Mouse (Mus musculus) kidney, embryonic 14.5 days (tissue): ENCODE data around the gene Gjc2. TPM values are rescaled to one million over a fixed set of nuclear protein-coding genes. Genes with fewer than 3 reads are reported as not detected.
"Not testable (repeated sequence)": the region's sequence is repeated elsewhere in the genome, so short reads cannot be mapped to it uniquely, and the experiment has no call there.

ENCODE experiments used
- ATAC-seq: fragments of 200-750 bp; cut with Nextera tagmentation; 2 replicates; pipeline ENCODE4 v1.8.0; 2017; ENCODE audit warnings: moderate number of reproducible peaks, mild to moderate bottlenecking, moderate TSS enrichment, moderate library complexity; ENCODE audit not compliant: low FRiP score, low TSS enrichment
- H3K27ac ChIP-seq: fragments of 300-500 bp; sonication (generic); 2 replicates; pipeline ENCODE4 v1.5.1; 2014; ENCODE audit warnings: low read depth, mild to moderate bottlenecking, low read length, moderate library complexity, mixed read lengths
- H3K27me3 ChIP-seq: fragments of 300-500 bp; sonication (generic); 2 replicates; pipeline ENCODE4 v1.6.1; 2014; ENCODE audit warnings: mild to moderate bottlenecking, low read length; ENCODE audit not compliant: control insufficient read depth, insufficient read depth
- H3K36me3 ChIP-seq: fragments of 300-500 bp; sonication (generic); 2 replicates; pipeline ENCODE4 v1.6.1; 2014; ENCODE audit warnings: low read length, mixed read lengths; ENCODE audit not compliant: control insufficient read depth, insufficient read depth
- H3K4me1 ChIP-seq: fragments of 300-500 bp; sonication (generic); 2 replicates; pipeline ENCODE4 v1.6.1; 2014; ENCODE audit warnings: low read length, mixed read lengths; ENCODE audit not compliant: control insufficient read depth, insufficient read depth
- H3K4me2 ChIP-seq: fragments of 300-500 bp; sonication (generic); replicated peaks from 2 replicates; pipeline ENCODE4 v1.6.1; 2014; ENCODE audit warnings: low read depth, mild to moderate bottlenecking, low read length
- H3K4me3 ChIP-seq: fragments of 300-500 bp; sonication (generic); 2 replicates; pipeline ENCODE4 v1.5.1; 2014; ENCODE audit warnings: mild to moderate bottlenecking, low read length
- H3K9ac ChIP-seq: fragments of 300-500 bp; sonication (generic); 2 replicates; pipeline ENCODE4 v1.6.1; 2014; ENCODE audit warnings: low read depth, mild to moderate bottlenecking, low read length, moderate library complexity
- H3K9me3 ChIP-seq: fragments of 300-500 bp; sonication (generic); 2 replicates; pipeline ENCODE4 v1.6.1; 2016; ENCODE audit warnings: low read length; ENCODE audit not compliant: control insufficient read depth
- WGBS: fragments of 180-500 bp; shearing (Covaris S2); extraction: QIAGEN DNeasy Blood & Tissue Kit; methylation state at CpG from one replicate; pipeline ENCODE4 v1.1.7; 2014; 5-methylcytosine and 5-hydroxymethylcytosine counted together
- polyA plus RNA-seq: library from polyadenylated mRNA; unstranded; fragments of >200 nt; fragmentation: Nextera tagmentation; extraction: Ambion mirVana; gene quantifications from 2 replicates; pipeline ENCODE4 v1.2.1, GENCODE M21; 2014

Gjc2 gene
- polyA plus RNA-seq, 1 experiment from 2014 or later: 0.28 TPM

- peaks cover 42% of the 10 kb centered on the region for H3K36me3 ChIP-seq
- H3K4me1 ChIP-seq, H3K4me3 ChIP-seq, H3K27ac ChIP-seq, ATAC-seq, H3K9ac ChIP-seq, H3K27me3 ChIP-seq, H3K9me3 ChIP-seq, H3K4me2 ChIP-seq: not testable (repeated sequence)
- 89% methylated on average over 9 of the region's 9 CpGs for WGBS
Measured at GRCm38 (mm10) chr11:59211561-59211960, 28.5 kb upstream of the Gjc2 start.

DNA sequence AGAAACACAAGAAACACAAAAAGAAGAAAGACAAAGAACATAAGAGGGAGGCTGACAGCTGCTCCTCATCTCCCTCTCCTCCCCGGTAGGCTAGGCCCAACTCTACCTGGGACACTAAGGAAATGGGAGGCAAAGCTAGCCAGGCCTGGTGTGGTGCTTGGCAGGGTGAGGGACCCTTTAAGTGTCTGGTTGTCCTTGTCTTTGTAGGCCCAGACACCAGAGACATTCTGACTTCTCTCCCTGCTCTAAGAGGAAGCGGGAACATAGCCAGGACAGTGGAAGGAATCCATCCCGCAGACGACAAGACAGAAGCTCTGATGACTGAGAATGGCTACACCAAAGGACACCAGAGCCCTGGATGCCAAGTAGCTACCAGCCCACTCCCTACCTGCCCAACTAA lies 27.0 kb upstream of the Gjc2 start:
- 90% methylated on average over 4 of the region's 4 CpGs for WGBS
- Histone ChIP-seq H3K9ac (no peak overlapping the region; the same call in 1 of the 2 replicates), H3K4me2 (no peak overlapping the region), H3K36me3 (peaks cover 45% of the 10 kb centered on the region), H3K4me1 (peaks cover 9% of the 10 kb centered on the region), H3K9me3 (no peaks in the 10 kb centered on the region), H3K27ac (no peak overlapping the region), H3K4me3 (no peak overlapping the region), H3K27me3 (no peaks in the 10 kb centered on the region)
- ATAC-seq: no peak

- peak overlapping the region; percentile 85 for H3K4me2 ChIP-seq
- peaks cover 9% of the 10 kb centered on the region for H3K4me1 ChIP-seq
- H3K36me3 ChIP-seq: peaks cover 49% of the 10 kb centered on the region
- ATAC-seq: no peak
- no peaks in the 10 kb centered on the region for H3K9me3 ChIP-seq
- peak overlapping the region; percentile 8; the same call in 1 of the 2 replicates for H3K27ac ChIP-seq
- no peak overlapping the region for H3K9ac ChIP-seq
- 78% methylated on average over 5 of the region's 5 CpGs for WGBS
- peak overlapping the region; percentile 87; the same call in 1 of the 2 replicates for H3K4me3 ChIP-seq
- no peaks in the 10 kb centered on the region for H3K27me3 ChIP-seq
Measured at GRCm38 (mm10) chr11:59209580-59209979, 26.6 kb upstream of the Gjc2 start.

GRCm38 (mm10) chr11:59209003-59209441 lies 26.0 kb upstream of the Gjc2 start:
- Histone ChIP-seq H3K27me3 (no peaks in the 10 kb centered on the region), H3K36me3 (peaks cover 47% of the 10 kb centered on the region), H3K4me2 (peak overlapping the region; percentile 85), H3K4me1 (peaks cover 9% of the 10 kb centered on the region), H3K9ac (peak overlapping the region; percentile 84), H3K9me3 (no peaks in the 10 kb centered on the region), H3K27ac (peak overlapping the region; percentile 95; the same call in 1 of the 2 replicates), H3K4me3 (peak overlapping the region; percentile 87)
- peak; percentile 69 for ATAC-seq
- 12% methylated on average over 18 of the region's 18 CpGs for WGBS

DNA sequence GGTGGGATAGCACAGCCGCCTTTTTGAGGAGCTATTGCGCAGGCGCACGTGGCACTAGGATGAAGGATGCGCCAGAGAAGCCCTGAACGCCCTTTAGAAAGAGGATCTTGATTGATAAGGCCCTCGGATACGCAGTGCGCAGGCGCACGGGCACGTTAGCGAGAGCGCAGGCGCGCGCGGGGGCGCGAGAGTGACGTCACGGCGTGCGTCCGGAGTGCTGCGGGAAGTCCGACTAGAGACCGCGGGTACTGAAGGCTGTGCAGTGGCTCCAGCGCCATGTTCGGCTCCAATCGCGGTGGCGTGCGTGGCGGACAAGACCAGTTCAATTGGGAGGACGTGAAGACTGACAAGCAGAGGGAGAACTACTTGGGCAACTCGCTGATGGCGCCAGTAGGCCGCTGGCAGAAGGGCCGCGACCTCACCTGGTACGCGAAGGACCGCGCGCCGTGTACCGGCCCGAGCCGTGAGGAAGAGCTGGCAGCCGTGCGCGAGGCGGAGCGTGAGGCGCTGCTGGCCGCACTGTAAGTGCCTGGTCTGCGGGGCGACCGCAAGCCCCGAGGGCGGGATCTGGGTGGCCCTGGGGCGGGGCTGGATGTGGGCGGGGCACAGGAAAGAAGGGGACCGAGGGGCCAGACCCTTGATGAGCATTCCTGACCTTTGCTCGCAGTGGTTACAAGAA lies 25.3 kb upstream of the Gjc2 start, which contains the start of gene 2310033P09Rik:
Gene 2310033P09Rik, plus strand, starts transcription at position 169 of the 679 bp plus-strand sequence.
- H3K9ac ChIP-seq: peak within 1 kb of the TSS; percentile 84
- peak within 1 kb of the TSS; percentile 85 for H3K4me2 ChIP-seq
- no peaks in the 10 kb centered on the region for H3K27me3 ChIP-seq
- ATAC-seq: peak; percentile 85
- H3K4me3 ChIP-seq: peak within 1 kb of the TSS; percentile 87
- peak within 1 kb of the TSS; percentile 95 for H3K27ac ChIP-seq
- under 1% methylated on average over 65 of the region's 67 CpGs for WGBS
- peaks cover 44% of the 10 kb centered on the region for H3K36me3 ChIP-seq
- H3K9me3 ChIP-seq: no peaks in the 10 kb centered on the region
- H3K4me1 ChIP-seq: peaks cover 9% of the 10 kb centered on the region

DNA sequence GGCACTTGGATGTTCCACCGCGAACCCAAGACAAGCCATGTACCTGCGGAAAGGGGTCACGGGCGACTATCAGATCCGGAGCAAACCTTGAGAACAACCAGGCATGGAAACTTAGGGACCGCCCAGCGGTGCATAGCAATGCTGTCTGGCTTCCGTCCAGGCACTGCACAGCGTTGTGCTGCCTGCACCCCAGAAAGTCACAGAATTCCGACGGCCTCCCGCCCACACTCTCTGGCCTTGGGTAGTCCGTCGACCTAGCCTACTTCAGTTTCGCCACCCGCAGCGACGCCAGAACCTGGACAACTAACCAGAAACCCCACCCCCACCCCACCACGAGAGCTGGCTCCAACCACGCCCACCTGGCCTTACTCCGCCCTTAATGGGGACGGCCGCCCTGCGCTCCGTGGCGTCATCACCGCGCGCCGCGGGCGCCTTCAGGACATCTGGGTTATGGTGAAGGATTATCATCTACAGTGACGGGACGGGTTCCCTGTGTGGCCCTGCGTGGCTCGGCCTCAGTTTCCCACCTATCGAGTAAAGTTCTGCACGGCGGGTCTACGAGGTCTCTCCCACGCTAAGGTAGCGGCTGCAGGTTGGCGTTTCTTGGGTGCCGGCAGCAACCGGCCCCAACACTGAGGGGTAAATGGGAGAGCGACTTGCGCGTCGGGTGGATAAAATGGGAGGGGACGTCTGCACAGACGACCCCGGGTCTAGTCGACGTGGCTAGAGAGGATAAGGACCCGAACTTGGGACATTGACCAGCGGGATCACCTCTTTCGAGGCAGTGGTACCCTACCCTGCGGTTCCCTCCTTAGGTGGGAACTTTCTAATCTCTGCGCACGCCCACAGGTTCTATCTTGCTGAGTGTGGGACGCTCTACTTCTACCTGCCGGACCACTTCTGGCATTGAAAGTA lies 19.3 kb upstream of the Gjc2 start, which contains the start of gene Mrpl55:
Gene Mrpl55, plus strand, starts transcription at position 406 of the 915 bp plus-strand sequence.
- H3K4me2 ChIP-seq: peak within 1 kb of the TSS; percentile 86
- no peaks in the 10 kb centered on the region for H3K9me3 ChIP-seq
- peak; percentile 95 for ATAC-seq
- peaks cover 17% of the 10 kb centered on the region for H3K36me3 ChIP-seq
- H3K4me3 ChIP-seq: peak within 1 kb of the TSS; percentile 53
- under 1% methylated on average over 63 of the region's 63 CpGs for WGBS
- peak within 1 kb of the TSS; percentile 65 for H3K9ac ChIP-seq
- 0 out of 2 replicates have a peak, but pooled peaks cover 6% of the 10 kb centered on the region for H3K4me1 ChIP-seq
- no peaks in the 10 kb centered on the region for H3K27me3 ChIP-seq
- H3K27ac ChIP-seq: peak within 1 kb of the TSS; percentile 60; the same call in 1 of the 2 replicates

- peak overlapping the region; percentile 53 for H3K4me3 ChIP-seq
- H3K9me3 ChIP-seq: no peaks in the 10 kb centered on the region
- peaks cover 12% of the 10 kb centered on the region for H3K36me3 ChIP-seq
- 0 out of 2 replicates have a peak, but pooled peaks have one; percentile 7 for ATAC-seq
- no peaks in the 10 kb centered on the region for H3K27me3 ChIP-seq
- WGBS: 31% methylated on average over 16 of the region's 16 CpGs
- H3K27ac ChIP-seq: 0 out of 2 replicates have a peak overlapping the region, but pooled peaks have one; percentile 60
- peak overlapping the region; percentile 86 for H3K4me2 ChIP-seq
- peak overlapping the region; percentile 65; the same call in 1 of the 2 replicates for H3K9ac ChIP-seq
- 0 out of 2 replicates have a peak, but pooled peaks cover 6% of the 10 kb centered on the region for H3K4me1 ChIP-seq
Measured at GRCm38 (mm10) chr11:59201216-59202002, 18.4 kb upstream of the Gjc2 start.

GRCm38 (mm10) chr11:59196230-59196629 lies 13.2 kb upstream of the Gjc2 start:
- no peaks in the 10 kb centered on the region for H3K27me3 ChIP-seq
- no peak overlapping the region for H3K27ac ChIP-seq
- H3K4me1 ChIP-seq: 0 out of 2 replicates have a peak, but pooled peaks cover 2% of the 10 kb centered on the region
- no peak overlapping the region for H3K4me2 ChIP-seq
- H3K4me3 ChIP-seq: no peak overlapping the region
- H3K9ac ChIP-seq: no peak overlapping the region
- H3K9me3 ChIP-seq: no peaks in the 10 kb centered on the region
- H3K36me3 ChIP-seq: no peaks in the 10 kb centered on the region
- ATAC-seq: no peak
